Mouse (Mus musculus) spleen, postnatal 4 days (tissue): ENCODE results near the gene Agk.
A peak's percentile ranks its signal among the peaks of the same experiment; 100 is the strongest.

ENCODE experiments used
- DNase-seq, 2 experiments: peaks; one replicate each; pipeline ENCODE4 v3.0.0; 2022; ENCODE audit warnings: low spot score in 2 of 2

Gene Agk

GRCm38 (mm10) chr6:40324897-40325841 lies at the start of gene Agk:
TSS of gene Agk (plus strand) at chr6:40325172.
- DNase-seq, result peak; percentile 67 to 86

- DNase-seq, result no peak
Observed at GRCm38 (mm10) chr6:40300707-40301106, 24.3 kb upstream of the Agk start.

GRCm38 (mm10) chr6:40303379-40303778 lies 21.6 kb upstream of the Agk start:
- DNase-seq, result no peak

- no peak for DNase-seq
Observed at GRCm38 (mm10) chr6:40304972-40305371, 20.0 kb upstream of the Agk start.

- no peak for DNase-seq
Observed at GRCm38 (mm10) chr6:40326341-40326740, 1.4 kb downstream of the Agk start.

GRCm38 (mm10) chr6:40333497-40333896 lies 8.5 kb downstream of the Agk start:
- no peak for DNase-seq

GRCm38 (mm10) chr6:40336735-40337731 lies 12.1 kb downstream of the Agk start:
- DNase-seq, result no peak

- DNase-seq, result no peak
Observed at GRCm38 (mm10) chr6:40346959-40347771, 22.2 kb downstream of the Agk start.

GRCm38 (mm10) chr6:40347772-40348111 lies 22.8 kb downstream of the Agk start:
- DNase-seq, result no peak

- DNase-seq, result no peak
Observed at GRCm38 (mm10) chr6:40350041-40350440, 25.1 kb downstream of the Agk start.

- DNase-seq, result no peak
Observed at GRCm38 (mm10) chr6:40350856-40351255, 25.9 kb downstream of the Agk start.

GRCm38 (mm10) chr6:40353360-40353759 lies 28.4 kb downstream of the Agk start:
- no peak for DNase-seq

- no peak for DNase-seq
Observed at GRCm38 (mm10) chr6:40371031-40371430, 46.1 kb downstream of the Agk start.

- DNase-seq, result no peak
Observed at GRCm38 (mm10) chr6:40380181-40380580, 55.2 kb downstream of the Agk start.

- DNase-seq, result no peak
Observed at GRCm38 (mm10) chr6:40381908-40382307, 56.9 kb downstream of the Agk start.

- DNase-seq, result no peak
Observed at GRCm38 (mm10) chr6:40385682-40386081, 60.7 kb downstream of the Agk start.

- DNase-seq, result no peak
Observed at GRCm38 (mm10) chr6:40388660-40389059, 63.7 kb downstream of the Agk start.

GRCm38 (mm10) chr6:40390975-40391374 lies 66.0 kb downstream of the Agk start:
- DNase-seq, result no peak

GRCm38 (mm10) chr6:40393213-40393612 lies 68.2 kb downstream of the Agk start:
- peak in 1 of 2 experiments; percentile 18 for DNase-seq

GRCm38 (mm10) chr6:40402031-40402430 lies 77.1 kb downstream of the Agk start:
- no peak for DNase-seq

GRCm38 (mm10) chr6:40403640-40404285 lies 78.8 kb downstream of the Agk start:
- DNase-seq, result no peak
